Mouse (Mus musculus) liver, embryonic 12.5 days (tissue): ENCODE results near the gene Slc13a4. TPM values are rescaled to one million over a fixed set of nuclear protein-coding genes. Genes with fewer than 3 reads are reported as not detected.

Experiments used
- ATAC-seq: fragments of 200-750 bp; cut with Nextera tagmentation; 2 replicates; pipeline ENCODE4 v1.8.0; 2017; ENCODE audit warnings: moderate number of reproducible peaks, mild to moderate bottlenecking, moderate library complexity
- H3K27ac ChIP-seq: fragments of 300-500 bp; sonication (generic); 2 replicates; pipeline ENCODE4 v1.5.1; 2016; ENCODE audit warnings: mild to moderate bottlenecking
- H3K27me3 ChIP-seq: fragments of 300-500 bp; sonication (generic); replicated peaks from 2 replicates; pipeline ENCODE4 v1.6.1; 2016; ENCODE audit warnings: mild to moderate bottlenecking, moderate library complexity
- H3K36me3 ChIP-seq: fragments of 300-500 bp; sonication (generic); 2 replicates; pipeline ENCODE4 v1.6.1; 2016; ENCODE audit warnings: mild to moderate bottlenecking, moderate library complexity
- H3K4me1 ChIP-seq: fragments of 300-500 bp; sonication (generic); 2 replicates; pipeline ENCODE4 v1.6.1; 2016
- H3K4me2 ChIP-seq: fragments of 300-500 bp; sonication (generic); 2 replicates; pipeline ENCODE4 v1.6.1; 2016; ENCODE audit warnings: mild to moderate bottlenecking, moderate library complexity
- H3K4me3 ChIP-seq: fragments of 300-500 bp; sonication (generic); 2 replicates; pipeline ENCODE4 v1.5.1; 2016; ENCODE audit warnings: mild to moderate bottlenecking, moderate library complexity
- H3K9ac ChIP-seq: fragments of 300-500 bp; sonication (generic); 2 replicates; pipeline ENCODE4 v1.6.1; 2016; ENCODE audit warnings: mild to moderate bottlenecking, moderate library complexity
- H3K9me3 ChIP-seq: fragments of 300-500 bp; sonication (generic); replicated peaks from 2 replicates; pipeline ENCODE4 v1.6.1; 2016; ENCODE audit warnings: mild to moderate bottlenecking, moderate library complexity
- WGBS: fragments of 180-500 bp; shearing (Covaris S2); methylation state at CpG from one replicate; pipeline ENCODE4 v1.1.7; 2016; ENCODE audit not compliant: insufficient replicate concordance; 5-methylcytosine and 5-hydroxymethylcytosine counted together
- polyA plus RNA-seq: library from polyadenylated mRNA; unstranded; fragments of >200 nt; fragmentation: Nextera tagmentation; extraction: Ambion mirVana; gene quantifications from 2 replicates; pipeline ENCODE4 v1.2.1, GENCODE M21; 2016

Gene Slc13a4
- polyA plus RNA-seq, 1 experiment from 2014 or later, result 0.25 TPM

- H3K27ac ChIP-seq, result peak overlapping the region; percentile 98
- H3K4me3 ChIP-seq, result peak overlapping the region; percentile 86
- H3K9me3 ChIP-seq, result no peaks in the 10 kb centered on the region
- ATAC-seq, result peak; percentile 89
- H3K27me3 ChIP-seq, result no peaks in the 10 kb centered on the region
- H3K9ac ChIP-seq, result peak overlapping the region; percentile 96
- WGBS, result 14% methylated on average over 9 of the region's 9 CpGs
- H3K36me3 ChIP-seq, result 0 out of 2 replicates have a peak, but pooled peaks cover 7% of the 10 kb centered on the region
- peak overlapping the region; percentile 79 for H3K4me2 ChIP-seq
- peaks cover 66% of the 10 kb centered on the region for H3K4me1 ChIP-seq
These were observed 53.6 kb downstream of the Slc13a4 start for GRCm38 (mm10) chr6:35254136-35254904.

DNA sequence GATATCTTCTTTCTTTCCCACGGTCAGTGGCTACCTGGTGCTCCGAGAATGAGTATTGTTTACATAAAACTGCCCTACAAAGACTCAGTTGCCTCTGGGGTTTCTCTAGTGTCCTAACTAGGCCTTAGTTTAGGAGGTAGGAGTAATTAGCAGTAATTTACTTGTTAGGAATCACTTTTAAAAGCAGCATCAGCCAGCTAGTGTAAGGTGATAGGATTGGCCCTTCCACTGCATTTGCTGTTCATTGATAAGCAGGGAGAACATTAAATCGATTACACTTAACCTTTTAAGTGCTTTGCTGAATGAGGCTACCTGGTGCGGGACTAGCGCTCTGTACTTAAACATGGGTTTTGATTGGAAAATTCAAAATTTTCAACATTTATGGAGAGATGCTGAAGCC lies 54.5 kb downstream of the Slc13a4 start:
- 30% methylated on average over 5 of the region's 5 CpGs for WGBS
- Histone ChIP-seq H3K9ac (peak overlapping the region; percentile 96), H3K27ac (peak overlapping the region; percentile 98), H3K4me2 (peak overlapping the region; percentile 79), H3K36me3 (0 out of 2 replicates have a peak, but pooled peaks cover 7% of the 10 kb centered on the region), H3K27me3 (no peaks in the 10 kb centered on the region), H3K4me1 (peaks cover 58% of the 10 kb centered on the region), H3K9me3 (no peaks in the 10 kb centered on the region), H3K4me3 (peak overlapping the region; percentile 86)
- no peak for ATAC-seq

- peak overlapping the region; percentile 79 for H3K4me2 ChIP-seq
- 0 out of 2 replicates have a peak, but pooled peaks cover 8% of the 10 kb centered on the region for H3K36me3 ChIP-seq
- H3K4me1 ChIP-seq, result peaks cover 51% of the 10 kb centered on the region
- peak overlapping the region; percentile 86 for H3K4me3 ChIP-seq
- no peaks in the 10 kb centered on the region for H3K9me3 ChIP-seq
- H3K27me3 ChIP-seq, result no peaks in the 10 kb centered on the region
- ATAC-seq, result peak; percentile 72
- H3K9ac ChIP-seq, result peak overlapping the region; percentile 96
- peak overlapping the region; percentile 98 for H3K27ac ChIP-seq
- 1% methylated on average over 60 of the region's 60 CpGs for WGBS
These were observed 55.2 kb downstream of the Slc13a4 start for GRCm38 (mm10) chr6:35252477-35253346.

GRCm38 (mm10) chr6:35251807-35252476 lies 56.0 kb downstream of the Slc13a4 start:
- Histone ChIP-seq H3K4me1 (peaks cover 43% of the 10 kb centered on the region), H3K27ac (peak overlapping the region; percentile 98), H3K36me3 (peaks cover 10% of the 10 kb centered on the region), H3K9me3 (no peaks in the 10 kb centered on the region), H3K27me3 (no peaks in the 10 kb centered on the region), H3K4me3 (peak overlapping the region; percentile 86), H3K9ac (peak overlapping the region; percentile 34; the same call in 1 of the 2 replicates), H3K4me2 (peak overlapping the region; percentile 79)
- 65% methylated on average over 17 of the region's 17 CpGs for WGBS
- no peak for ATAC-seq

DNA sequence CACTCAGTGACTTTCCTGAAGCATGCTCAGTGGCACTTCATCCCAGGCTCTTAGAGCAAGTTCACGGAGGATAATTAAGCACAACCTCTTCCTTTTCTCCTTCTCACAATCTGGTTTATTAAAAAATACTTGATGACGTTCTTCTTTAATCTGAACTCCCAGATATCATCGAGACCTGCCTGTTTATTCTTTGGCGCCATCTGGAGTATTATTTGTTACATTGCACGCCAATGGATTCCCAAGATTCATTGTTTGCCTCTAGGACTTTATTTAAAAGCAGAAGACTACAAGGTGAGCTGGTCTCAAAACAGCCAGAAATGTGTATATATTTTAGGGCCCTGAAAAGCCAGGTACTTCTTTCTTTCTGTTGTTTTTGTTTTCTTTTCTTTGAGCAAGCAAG lies 62.8 kb downstream of the Slc13a4 start:
- no peak for ATAC-seq
- no peak overlapping the region for H3K27ac ChIP-seq
- no peaks in the 10 kb centered on the region for H3K27me3 ChIP-seq
- no peak overlapping the region for H3K4me2 ChIP-seq
- 0 out of 2 replicates have a peak, but pooled peaks cover 4% of the 10 kb centered on the region for H3K9me3 ChIP-seq
- no peak overlapping the region for H3K9ac ChIP-seq
- no peak overlapping the region for H3K4me3 ChIP-seq
- WGBS, result 66% methylated on average over 5 of the region's 5 CpGs
- H3K36me3 ChIP-seq, result peaks cover 75% of the 10 kb centered on the region
- peaks cover 13% of the 10 kb centered on the region for H3K4me1 ChIP-seq

- 0 out of 2 replicates have a peak, but pooled peaks cover 4% of the 10 kb centered on the region for H3K9me3 ChIP-seq
- H3K27ac ChIP-seq, result no peak overlapping the region
- no peak overlapping the region for H3K9ac ChIP-seq
- H3K4me3 ChIP-seq, result no peak overlapping the region
- ATAC-seq, result no peak; the same call in 1 of the 2 replicates
- no peak overlapping the region for H3K4me2 ChIP-seq
- H3K4me1 ChIP-seq, result peaks cover 13% of the 10 kb centered on the region
- 69% methylated on average over 9 of the region's 9 CpGs for WGBS
- peaks cover 86% of the 10 kb centered on the region for H3K36me3 ChIP-seq
- H3K27me3 ChIP-seq, result no peaks in the 10 kb centered on the region
These were observed 63.9 kb downstream of the Slc13a4 start for GRCm38 (mm10) chr6:35243989-35244388.

GRCm38 (mm10) chr6:35243252-35243651 lies 64.7 kb downstream of the Slc13a4 start:
- H3K4me3 ChIP-seq, result no peak overlapping the region
- 0 out of 2 replicates have a peak, but pooled peaks cover 4% of the 10 kb centered on the region for H3K9me3 ChIP-seq
- no peak overlapping the region for H3K4me2 ChIP-seq
- ATAC-seq, result no peak
- peaks cover 13% of the 10 kb centered on the region for H3K4me1 ChIP-seq
- H3K9ac ChIP-seq, result no peak overlapping the region
- no peak overlapping the region for H3K27ac ChIP-seq
- H3K27me3 ChIP-seq, result no peaks in the 10 kb centered on the region
- 95% methylated on average over 4 of the region's 4 CpGs for WGBS
- peaks cover 93% of the 10 kb centered on the region for H3K36me3 ChIP-seq

GRCm38 (mm10) chr6:35236108-35236785 lies 71.7 kb downstream of the Slc13a4 start:
- no peak overlapping the region for H3K4me3 ChIP-seq
- no peak overlapping the region for H3K9ac ChIP-seq
- no peak overlapping the region for H3K27ac ChIP-seq
- H3K27me3 ChIP-seq, result no peaks in the 10 kb centered on the region
- peaks cover 99% of the 10 kb centered on the region for H3K36me3 ChIP-seq
- H3K9me3 ChIP-seq, result no peaks in the 10 kb centered on the region
- no peak overlapping the region for H3K4me2 ChIP-seq
- no peak for ATAC-seq
- no peaks in the 10 kb centered on the region for H3K4me1 ChIP-seq
- 78% methylated on average over 9 of the region's 9 CpGs for WGBS

DNA sequence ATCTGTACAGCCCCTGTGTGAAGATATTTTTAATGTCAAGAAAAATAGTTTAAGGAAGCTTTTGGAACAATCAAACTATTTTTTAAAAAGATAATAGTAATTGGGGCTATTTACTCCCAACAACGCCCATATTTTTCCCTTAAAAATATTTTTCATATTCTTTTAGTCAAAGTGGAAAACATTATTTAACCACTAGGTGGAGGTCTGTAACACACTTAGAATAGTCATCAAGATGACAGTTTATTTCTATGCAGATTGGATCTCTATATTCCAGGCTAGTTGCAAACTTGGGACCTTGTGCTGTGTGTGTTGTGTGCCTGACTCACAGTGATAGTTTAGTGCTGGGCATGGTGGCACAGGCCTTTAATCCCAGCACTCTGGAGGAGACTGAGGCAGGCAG lies 78.5 kb downstream of the Slc13a4 start:
- Histone ChIP-seq H3K4me2 (no peak overlapping the region), H3K9me3 (no peaks in the 10 kb centered on the region), H3K27ac (no peak overlapping the region), H3K36me3 (peaks cover 89% of the 10 kb centered on the region), H3K9ac (no peak overlapping the region), H3K4me1 (no peaks in the 10 kb centered on the region), H3K4me3 (no peak overlapping the region), H3K27me3 (no peaks in the 10 kb centered on the region)
- 87% methylated on average over 1 of the region's 1 CpGs for WGBS
- no peak for ATAC-seq

DNA sequence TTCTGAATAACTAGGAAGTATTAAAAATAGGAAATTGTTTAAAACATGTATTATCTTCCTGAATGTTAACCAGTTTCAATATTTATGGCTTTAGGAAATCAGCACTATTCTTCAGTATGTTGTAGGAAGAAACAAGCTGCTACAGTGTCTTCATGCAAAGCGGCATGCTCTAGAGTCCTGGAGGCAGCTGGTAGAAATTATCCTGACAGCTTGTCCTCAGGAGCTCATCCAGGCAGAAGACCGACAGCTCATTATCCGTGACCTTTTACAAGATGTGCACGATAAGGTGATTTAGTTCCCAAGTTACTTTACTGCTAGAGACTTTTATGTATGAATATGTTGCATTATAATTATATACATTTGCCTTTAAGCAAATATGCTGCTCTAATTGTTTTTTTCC lies 82.2 kb downstream of the Slc13a4 start:
- 90% methylated on average over 4 of the region's 4 CpGs for WGBS
- peaks cover 83% of the 10 kb centered on the region for H3K36me3 ChIP-seq

More for the DNA sequence above, 82.2 kb downstream of the Slc13a4 start:
- H3K9ac ChIP-seq, result no peak overlapping the region
- ATAC-seq, result no peak
- no peaks in the 10 kb centered on the region for H3K4me1 ChIP-seq
- no peaks in the 10 kb centered on the region for H3K27me3 ChIP-seq
- no peaks in the 10 kb centered on the region for H3K9me3 ChIP-seq
- no peak overlapping the region for H3K4me2 ChIP-seq
- no peak overlapping the region for H3K4me3 ChIP-seq
- no peak overlapping the region for H3K27ac ChIP-seq
